Mouse (Mus musculus): Measurements from ENCODE around the gene Slc39a9. TPM values are rescaled to one million over a fixed set of nuclear protein-coding genes. Genes with fewer than 3 reads are reported as not detected.

Slc39a9 gene
- polyA plus RNA-seq, 1 experiment from 2014 or later, result 19.4 TPM

DNA sequence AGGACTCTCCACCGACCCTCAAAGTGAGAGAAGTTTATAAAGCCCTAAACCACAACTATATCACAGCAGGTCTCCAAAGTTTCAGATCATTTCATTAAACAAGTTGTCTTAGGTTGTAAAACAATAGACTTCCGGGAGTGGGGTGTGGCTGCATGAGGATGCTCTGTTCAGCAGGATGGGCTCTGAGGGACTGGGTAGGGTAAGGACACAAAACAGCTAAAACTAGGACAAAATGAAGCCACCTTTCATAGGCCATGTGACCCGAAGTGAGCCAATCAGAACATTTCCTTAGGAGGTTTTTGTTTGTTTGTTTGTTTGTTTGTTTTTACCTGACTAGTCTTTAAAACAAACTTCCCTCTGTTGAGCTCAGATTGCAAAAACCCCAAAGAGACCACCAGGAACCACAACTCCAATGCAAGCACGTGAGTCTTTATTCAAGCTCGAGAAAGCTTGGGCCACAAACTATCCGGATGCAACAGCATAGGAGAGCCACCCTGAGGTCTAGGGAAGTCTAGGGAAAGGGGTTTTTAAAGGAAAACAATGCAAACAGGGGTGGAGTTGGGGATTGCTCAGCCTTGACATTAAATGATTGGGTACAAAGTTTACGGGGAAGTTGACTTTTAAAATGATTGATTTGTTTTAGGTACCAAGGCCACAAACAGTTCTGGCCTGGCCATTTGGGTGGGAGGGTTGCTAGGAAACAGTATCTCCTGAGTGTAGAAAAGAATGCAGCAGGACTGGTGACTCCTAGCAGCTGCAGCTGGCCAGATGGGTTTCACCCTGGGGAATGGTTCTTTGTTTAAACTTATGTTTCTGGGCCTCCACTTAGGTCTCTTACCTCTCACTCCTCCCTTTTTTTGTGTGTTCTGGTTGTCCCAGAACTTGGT lies 28.1 kb upstream of the Slc39a9 start:
- WGBS, result 53% methylated on average over 7 of the region's 7 CpGs
- Histone ChIP-seq H3K27ac (replicated peaks in 1 of 2; ENCODE audit: control insufficient read depth in 1 of 2, insufficient read depth in 1 of 2, low read depth in 2 of 2, low read length in 2 of 2) (no peak overlapping the region), H3K9me3 (ENCODE audit: control insufficient read depth, low read length) (no peaks in the 10 kb centered on the region), H3K4me2 (ENCODE audit: low read length) (no peak overlapping the region), H3K4me3 (ENCODE audit: control insufficient read depth in 1 of 2, insufficient read depth in 1 of 2, low read depth in 1 of 2, low read length in 2 of 2) (no peak overlapping the region), H3K4me1 (ENCODE audit: control insufficient read depth in 2 of 2, insufficient read depth in 2 of 2, low read length in 2 of 2) (peaks cover 4 to 12% of the 10 kb centered on the region in 2 experiments; a peak in 3 of 4 replicates), H3K36me3 (ENCODE audit: control insufficient read depth, insufficient read depth, low read length) (no peaks in the 10 kb centered on the region), H3K27me3 (ENCODE audit: control insufficient read depth, insufficient read depth, low read length) (no peaks in the 10 kb centered on the region), H3K9ac (ENCODE audit: low read length) (no peak overlapping the region)
- no peak for ATAC-seq (ENCODE audit: insufficient number of reproducible peaks, insufficient read depth, low FRiP score, low read depth)

DNA sequence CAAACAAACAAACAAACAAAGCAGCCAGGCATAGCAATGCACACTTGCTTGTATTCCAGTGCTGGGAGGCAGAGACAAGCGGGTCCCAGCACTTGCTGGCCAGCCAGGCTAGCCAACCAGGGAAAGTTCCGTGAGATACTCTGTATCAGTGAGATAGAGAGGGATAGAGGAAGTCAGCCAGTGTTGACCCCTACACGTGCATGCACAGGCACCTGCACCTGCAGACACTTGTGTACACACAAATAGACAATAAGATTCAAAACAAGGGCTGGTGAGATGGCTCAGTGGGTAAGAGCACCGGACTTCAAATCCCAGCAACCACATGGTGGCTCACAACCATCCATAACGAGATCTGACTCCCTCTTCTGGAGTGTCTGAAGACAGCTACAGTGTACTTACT lies 23.2 kb upstream of the Slc39a9 start:
- Histone ChIP-seq H3K4me3 (ENCODE audit: control insufficient read depth in 1 of 2, insufficient read depth in 1 of 2, low read depth in 1 of 2, low read length in 2 of 2) (no peak overlapping the region), H3K36me3 (ENCODE audit: control insufficient read depth, insufficient read depth, low read length) (no peaks in the 10 kb centered on the region), H3K4me1 (ENCODE audit: control insufficient read depth in 2 of 2, insufficient read depth in 2 of 2, low read length in 2 of 2) (peaks cover 4 to 7% of the 10 kb centered on the region in 2 experiments; a peak in 3 of 4 replicates), H3K9me3 (ENCODE audit: control insufficient read depth, low read length) (no peaks in the 10 kb centered on the region), H3K4me2 (ENCODE audit: low read length) (no peak overlapping the region), H3K27me3 (ENCODE audit: control insufficient read depth, insufficient read depth, low read length) (no peaks in the 10 kb centered on the region), H3K27ac (replicated peaks in 1 of 2; ENCODE audit: control insufficient read depth in 1 of 2, insufficient read depth in 1 of 2, low read depth in 2 of 2, low read length in 2 of 2) (no peak overlapping the region), H3K9ac (ENCODE audit: low read length) (no peak overlapping the region)
- WGBS, result 55% methylated on average over 5 of the region's 5 CpGs
- ATAC-seq (ENCODE audit: insufficient number of reproducible peaks, insufficient read depth, low FRiP score, low read depth), result no peak

DNA sequence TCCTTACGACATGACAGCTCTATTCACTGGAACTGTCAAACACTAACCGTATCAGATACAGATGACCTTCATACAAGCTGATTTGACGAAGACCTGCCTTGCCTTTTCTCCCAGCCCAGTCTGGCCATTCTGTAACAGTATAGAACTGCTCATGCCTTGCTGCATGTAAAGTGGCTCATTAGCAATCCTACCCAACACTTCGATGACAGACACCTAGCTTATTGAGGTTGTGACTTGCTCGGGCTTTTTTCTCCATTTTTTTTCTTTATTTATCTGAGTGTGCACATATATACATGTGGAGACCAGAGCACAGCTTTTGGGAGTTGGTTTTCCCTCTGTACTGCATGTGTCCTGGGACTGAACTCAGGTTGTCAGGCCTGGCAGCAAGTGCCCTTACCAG lies 11.9 kb upstream of the Slc39a9 start:
- no peaks in the 10 kb centered on the region for H3K27me3 ChIP-seq (ENCODE audit: control insufficient read depth, insufficient read depth, low read length)
- no peaks in the 10 kb centered on the region for H3K9me3 ChIP-seq (ENCODE audit: control insufficient read depth, low read length)
- H3K4me1 ChIP-seq (ENCODE audit: control insufficient read depth in 2 of 2, insufficient read depth in 2 of 2, low read length in 2 of 2), result 0 out of 4 replicates have a peak, but pooled peaks cover 0 to 1% of the 10 kb centered on the region in 2 experiments
- H3K4me3 ChIP-seq (ENCODE audit: control insufficient read depth in 1 of 2, insufficient read depth in 1 of 2, low read depth in 1 of 2, low read length in 2 of 2), result no peak overlapping the region
- 65% methylated on average over 5 of the region's 5 CpGs for WGBS
- H3K36me3 ChIP-seq (ENCODE audit: control insufficient read depth, insufficient read depth, low read length), result peaks cover 54% of the 10 kb centered on the region
- no peak overlapping the region for H3K4me2 ChIP-seq (ENCODE audit: low read length)
- no peak overlapping the region for H3K9ac ChIP-seq (ENCODE audit: low read length)
- ATAC-seq (ENCODE audit: insufficient number of reproducible peaks, insufficient read depth, low FRiP score, low read depth), result no peak
- H3K27ac ChIP-seq (replicated peaks in 1 of 2; ENCODE audit: control insufficient read depth in 1 of 2, insufficient read depth in 1 of 2, low read depth in 2 of 2, low read length in 2 of 2), result no peak overlapping the region

DNA sequence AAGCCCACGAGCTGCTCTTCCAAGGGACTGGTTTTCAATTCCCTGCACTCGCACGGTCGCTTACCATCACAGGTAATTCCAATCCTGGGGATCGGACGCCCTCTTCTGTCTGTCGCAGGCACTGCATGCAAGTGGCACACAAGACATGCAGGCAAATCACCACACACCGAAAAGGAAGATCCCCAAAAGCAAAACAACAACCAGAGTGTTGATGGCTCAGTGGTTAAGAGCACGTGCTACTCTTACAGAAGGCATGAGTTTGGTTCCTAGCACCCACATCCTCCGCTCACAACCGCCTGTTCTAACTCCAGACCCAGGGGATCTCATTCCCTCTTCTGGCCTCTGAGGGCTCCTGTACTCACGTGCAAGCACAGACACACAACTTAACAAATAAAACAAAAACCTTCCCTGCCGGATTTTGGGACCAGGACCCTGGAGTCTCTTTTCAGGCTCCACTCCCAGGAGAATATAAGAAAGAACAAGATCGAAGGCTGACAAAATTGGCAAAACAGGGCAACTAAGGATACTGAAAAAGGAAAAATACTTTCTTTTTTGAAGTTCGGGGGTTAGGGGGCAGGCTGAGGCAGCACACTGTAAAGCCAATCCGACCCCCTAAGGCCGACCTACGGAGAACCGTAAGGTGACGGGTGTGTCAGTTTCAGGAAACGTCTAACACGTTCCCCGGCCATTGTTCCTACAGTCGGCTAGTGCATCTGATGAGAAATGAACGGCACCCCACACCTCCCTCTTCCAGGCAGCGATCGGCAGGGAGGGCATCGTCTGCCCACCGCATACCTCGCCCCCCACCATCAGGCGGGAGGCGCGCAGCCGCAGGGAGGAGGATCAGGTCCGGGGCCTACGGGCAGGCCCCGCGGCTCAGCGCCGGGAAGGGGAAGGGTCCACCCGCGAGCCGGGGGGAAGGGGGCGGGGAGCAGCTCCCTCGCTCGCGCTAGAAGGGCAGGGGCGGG lies 674 bp upstream of the Slc39a9 start:
- Histone ChIP-seq H3K36me3 (ENCODE audit: control insufficient read depth, insufficient read depth, low read length) (peaks cover 49% of the 10 kb centered on the region), H3K27ac (replicated peaks in 1 of 2; ENCODE audit: control insufficient read depth in 1 of 2, insufficient read depth in 1 of 2, low read depth in 2 of 2, low read length in 2 of 2) (peak overlapping the region; percentile 85 to 91)

DNA sequence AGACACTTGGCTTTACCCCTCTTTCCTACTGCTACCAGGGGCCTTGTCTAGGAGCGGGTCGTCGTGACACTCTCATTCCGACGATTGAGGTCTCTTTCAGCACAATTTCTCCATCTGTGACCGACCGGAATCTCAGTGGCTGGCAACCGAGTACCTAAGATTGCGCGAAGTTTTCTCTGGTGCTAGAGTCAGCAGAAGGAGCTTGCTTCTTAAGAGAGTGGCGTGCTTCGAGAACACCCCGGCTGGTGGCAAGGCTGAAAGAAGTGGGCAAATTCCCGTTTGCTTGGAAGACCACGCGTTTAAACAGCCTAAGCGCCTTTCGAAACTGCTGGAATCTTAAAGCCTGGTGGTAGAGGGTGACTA lies 804 bp downstream of the Slc39a9 start:
- Histone ChIP-seq H3K27me3 (ENCODE audit: control insufficient read depth, insufficient read depth, low read length) (no peaks in the 10 kb centered on the region), H3K4me3 (ENCODE audit: control insufficient read depth in 1 of 2, insufficient read depth in 1 of 2, low read depth in 1 of 2, low read length in 2 of 2) (peak overlapping the region; percentile 95 to 100), H3K9ac (ENCODE audit: low read length) (peak overlapping the region; percentile 95), H3K36me3 (ENCODE audit: control insufficient read depth, insufficient read depth, low read length) (peaks cover 34% of the 10 kb centered on the region), H3K9me3 (ENCODE audit: control insufficient read depth, low read length) (no peaks in the 10 kb centered on the region), H3K4me2 (ENCODE audit: low read length) (peak overlapping the region; percentile 89), H3K27ac (replicated peaks in 1 of 2; ENCODE audit: control insufficient read depth in 1 of 2, insufficient read depth in 1 of 2, low read depth in 2 of 2, low read length in 2 of 2) (peak overlapping the region in 1 of 2 experiments; percentile 91; a peak in 1 of 4 replicates), H3K4me1 (ENCODE audit: control insufficient read depth in 2 of 2, insufficient read depth in 2 of 2, low read length in 2 of 2) (peaks cover 6 to 31% of the 10 kb centered on the region in 2 experiments)
- 0 out of 2 replicates have a peak, but pooled peaks have one; percentile 4 for ATAC-seq (ENCODE audit: insufficient number of reproducible peaks, insufficient read depth, low FRiP score, low read depth)
- WGBS, result 6% methylated on average over 18 of the region's 18 CpGs

More for the DNA sequence above, 674 bp upstream of the Slc39a9 start:
- WGBS, result 4% methylated on average over 47 of the region's 48 CpGs
- ATAC-seq (ENCODE audit: insufficient number of reproducible peaks, insufficient read depth, low FRiP score, low read depth), result peak; percentile 63
- Histone ChIP-seq H3K4me3 (ENCODE audit: control insufficient read depth in 1 of 2, insufficient read depth in 1 of 2, low read depth in 1 of 2, low read length in 2 of 2) (peak overlapping the region; percentile 95 to 100), H3K27me3 (ENCODE audit: control insufficient read depth, insufficient read depth, low read length) (no peaks in the 10 kb centered on the region), H3K9me3 (ENCODE audit: control insufficient read depth, low read length) (no peaks in the 10 kb centered on the region), H3K4me2 (ENCODE audit: low read length) (peak overlapping the region; percentile 93), H3K9ac (ENCODE audit: low read length) (peak overlapping the region; percentile 95), H3K4me1 (ENCODE audit: control insufficient read depth in 2 of 2, insufficient read depth in 2 of 2, low read length in 2 of 2) (peaks cover 6 to 31% of the 10 kb centered on the region in 2 experiments)

DNA sequence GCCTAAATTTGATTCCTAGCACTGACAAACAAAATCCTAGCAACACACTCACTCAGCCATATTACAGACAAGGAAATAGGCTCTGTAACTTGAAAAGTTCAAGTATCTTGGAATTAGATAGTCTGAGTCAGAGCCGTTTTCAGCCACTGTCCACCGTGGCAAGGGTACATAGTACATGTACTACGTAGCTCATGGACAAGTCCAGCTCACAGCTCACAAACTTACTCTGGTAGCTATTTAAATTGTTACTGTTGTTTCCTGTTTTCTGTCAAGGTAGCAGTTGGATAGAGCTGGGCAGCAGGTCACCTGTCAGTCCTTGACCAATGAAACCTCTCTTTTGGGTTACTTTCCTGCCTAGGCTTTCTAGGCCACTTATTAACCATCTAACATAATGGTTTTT lies 2.7 kb downstream of the Slc39a9 start:
- Histone ChIP-seq H3K4me1 (ENCODE audit: control insufficient read depth in 2 of 2, insufficient read depth in 2 of 2, low read length in 2 of 2) (peaks cover 6 to 31% of the 10 kb centered on the region in 2 experiments), H3K9me3 (ENCODE audit: control insufficient read depth, low read length) (no peaks in the 10 kb centered on the region), H3K9ac (ENCODE audit: low read length) (0 out of 2 replicates have a peak overlapping the region, but pooled peaks have one; percentile 21), H3K4me2 (ENCODE audit: low read length) (peak overlapping the region; percentile 89), H3K27ac (replicated peaks in 1 of 2; ENCODE audit: control insufficient read depth in 1 of 2, insufficient read depth in 1 of 2, low read depth in 2 of 2, low read length in 2 of 2) (no peak overlapping the region), H3K27me3 (ENCODE audit: control insufficient read depth, insufficient read depth, low read length) (no peaks in the 10 kb centered on the region), H3K4me3 (ENCODE audit: control insufficient read depth in 1 of 2, insufficient read depth in 1 of 2, low read depth in 1 of 2, low read length in 2 of 2) (no peak overlapping the region), H3K36me3 (ENCODE audit: control insufficient read depth, insufficient read depth, low read length) (peaks cover 16% of the 10 kb centered on the region)
- no peak for ATAC-seq (ENCODE audit: insufficient number of reproducible peaks, insufficient read depth, low FRiP score, low read depth)
- 89% methylated on average over 3 of the region's 3 CpGs for WGBS

DNA sequence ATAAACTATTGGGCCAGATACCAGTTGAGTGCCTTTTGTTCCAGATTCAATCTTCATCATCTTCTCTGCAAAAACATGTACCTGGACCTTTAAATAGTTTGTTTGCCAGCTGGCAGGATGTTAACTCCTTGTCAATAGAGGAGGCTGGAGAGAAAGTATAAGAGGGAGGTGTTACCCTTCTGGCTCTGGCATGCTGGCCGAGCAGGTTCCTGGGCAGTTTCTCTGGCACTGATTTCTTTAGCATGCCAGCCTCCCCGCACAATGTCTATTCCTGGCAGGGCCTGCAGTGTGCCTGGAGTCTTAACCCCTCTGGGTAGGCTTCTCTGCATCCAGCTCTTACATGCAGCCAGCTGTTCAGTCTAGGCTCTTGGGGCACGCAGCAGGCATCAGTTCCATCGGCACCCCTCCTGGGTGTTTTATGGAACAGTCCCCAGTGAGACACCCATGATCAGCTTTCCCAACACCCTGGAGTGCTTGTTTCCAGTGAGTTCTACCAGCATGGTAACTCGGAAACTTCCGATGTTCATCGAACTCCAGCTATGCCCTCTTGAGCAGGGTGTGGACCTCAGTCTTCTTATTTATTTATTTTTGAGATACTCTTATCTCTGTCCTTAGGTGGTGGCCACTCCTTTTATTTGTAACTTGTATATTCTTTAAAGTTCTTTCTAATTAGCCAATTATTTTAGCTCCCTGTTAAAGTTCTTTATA lies 10.4 kb downstream of the Slc39a9 start:
- Histone ChIP-seq H3K4me3 (ENCODE audit: control insufficient read depth in 1 of 2, insufficient read depth in 1 of 2, low read depth in 1 of 2, low read length in 2 of 2) (no peak overlapping the region), H3K27me3 (ENCODE audit: control insufficient read depth, insufficient read depth, low read length) (no peaks in the 10 kb centered on the region), H3K4me2 (ENCODE audit: low read length) (no peak overlapping the region), H3K9ac (ENCODE audit: low read length) (no peak overlapping the region), H3K27ac (replicated peaks in 1 of 2; ENCODE audit: control insufficient read depth in 1 of 2, insufficient read depth in 1 of 2, low read depth in 2 of 2, low read length in 2 of 2) (no peak overlapping the region), H3K36me3 (ENCODE audit: control insufficient read depth, insufficient read depth, low read length) (no peaks in the 10 kb centered on the region), H3K9me3 (ENCODE audit: control insufficient read depth, low read length) (no peaks in the 10 kb centered on the region), H3K4me1 (ENCODE audit: control insufficient read depth in 2 of 2, insufficient read depth in 2 of 2, low read length in 2 of 2) (peaks cover 0 to 3% of the 10 kb centered on the region in 2 experiments; a peak in 1 of 4 replicates)
- WGBS, result 69% methylated on average over 7 of the region's 7 CpGs
- no peak for ATAC-seq (ENCODE audit: insufficient number of reproducible peaks, insufficient read depth, low FRiP score, low read depth)
